Mouse (Mus musculus) E14TG2a.4 (cell line): Measurements from ENCODE around the gene Tepp.

Experiments used
- CTCF ChIP-seq: conservative IDR thresholded peaks from 2 replicates; pipeline ENCODE4 v1.5.1; 2014; ENCODE audit warnings: low read length
- NANOG ChIP-seq: IDR thresholded peaks from 2 replicates; pipeline ENCODE4 v1.6.1; 2014; ENCODE audit warnings: borderline replicate concordance, low read length, mixed read lengths

DNA sequence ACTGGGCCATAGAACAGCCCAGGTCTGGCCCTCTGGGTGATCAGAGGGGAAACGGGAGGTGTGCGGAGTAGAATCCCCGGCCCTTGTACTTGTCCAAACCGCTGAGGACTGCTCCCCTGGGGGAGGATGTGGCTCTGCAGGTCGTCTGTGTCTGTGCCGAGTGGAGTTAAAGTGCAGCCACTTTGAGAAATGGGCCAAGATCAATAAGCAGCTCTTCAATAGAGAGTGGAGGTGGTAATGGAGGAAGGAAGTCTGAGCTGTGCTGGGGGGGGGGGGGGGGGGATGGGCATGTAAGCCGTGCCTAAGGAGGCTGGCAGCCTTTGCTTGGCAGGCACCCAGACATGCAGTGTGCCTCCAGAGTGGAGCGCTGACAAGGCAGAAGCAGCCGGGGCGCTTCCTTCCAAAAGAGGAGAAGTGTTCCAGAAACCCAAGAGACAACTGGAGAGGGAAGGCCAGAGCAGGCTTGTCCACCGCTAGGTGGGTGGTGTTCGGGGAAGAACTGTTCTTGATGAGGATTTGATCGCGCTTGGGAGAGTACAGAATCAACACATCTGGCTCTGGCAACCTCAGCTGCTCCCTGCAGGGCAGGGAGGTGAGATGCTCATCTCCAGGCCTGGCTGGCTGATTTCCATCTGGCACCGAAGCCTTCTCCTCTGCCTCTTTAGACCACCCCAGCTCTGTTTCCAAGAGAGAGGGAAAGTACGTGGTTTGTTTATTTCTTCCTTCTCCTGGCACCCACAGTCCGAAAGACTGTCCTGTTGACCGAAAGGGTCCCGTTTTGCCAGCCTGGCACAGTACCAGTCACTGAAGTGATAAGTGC, 38.7 kb downstream of the Tepp start:
- TF ChIP-seq CTCF: no peak
- no peak for TF ChIP-seq NANOG
